Comparison of ENCODE assay signal across 20 mouse cellular contexts in genomic region chr6:57745748-57746129, GRCm38 (mm10). TPM values are rescaled to one million over a fixed set of nuclear protein-coding genes. Genes with fewer than 3 reads are reported as not detected.
DNase-seq lines count a peak whose midpoint lies in the region; ATAC-seq and TF ChIP-seq lines count a peak whose summit lies in the region.
"Had no signal": no experiment of that assay in that cellular context is flagged by ENCODE, and none has a peak within 500 bp of the region (broad histone marks: within the 10 kb centered on the region; RNA-seq: fewer than 3 reads in every experiment).

No protein-coding gene starts in this region.

- H3K4me3 ChIP-seq in heart, embryonic 11.5 days (ENCODE audit: low read depth, low read length) = no peak overlapping the region
- no peak overlapping the region for H3K4me3 ChIP-seq in stomach, embryonic 15.5 days (replicated peaks)
- no peak overlapping the region for H3K4me3 ChIP-seq in stomach, postnatal 0 days (ENCODE audit: low read depth, low read length)
- no peak overlapping the region for H3K4me3 ChIP-seq in liver, embryonic 13.5 days (replicated peaks)
- H3K4me3 ChIP-seq in left cerebral cortex, adult 2 months = no peak overlapping the region
- no peak overlapping the region for H3K4me3 ChIP-seq in forebrain, embryonic 14.5 days (ENCODE audit: low read depth, low read length)
- H3K4me3 ChIP-seq: heart, embryonic 15.5 days; hindbrain, embryonic 10.5 days; midbrain, embryonic 12.5 days had no signal

- 80% methylated on average over 2 of the region's 2 CpGs for WGBS in heart, embryonic 11.5 days (ENCODE audit: insufficient replicate concordance)
- WGBS in stomach, embryonic 15.5 days = 85% methylated on average over 2 of the region's 2 CpGs
- WGBS in stomach, postnatal 0 days = 93% methylated on average over 2 of the region's 2 CpGs
- WGBS in liver, embryonic 13.5 days (ENCODE audit: insufficient replicate concordance) = 19% methylated on average over 2 of the region's 2 CpGs
- 94% methylated on average over 2 of the region's 2 CpGs for WGBS in forebrain, embryonic 14.5 days

- no peak for TF ChIP-seq CTCF in stomach, postnatal 0 days (IDR thresholded peaks at IDR 0.05; ENCODE audit: low read depth)
- no peak for TF ChIP-seq CTCF in left cerebral cortex, adult 2 months (IDR thresholded peaks at IDR 0.05)

- intact Hi-C loops in left cerebral cortex, adult 2 months (cut with DNase I) = no loop called here
- intact Hi-C loops in gastrocnemius, postnatal 36 days (cut with DNase I) = no loop called here

- H3K4me1 ChIP-seq in heart, embryonic 11.5 days (ENCODE audit: control insufficient read depth, insufficient read depth, low read length) = no peaks in the 10 kb centered on the region; the same call in 1 of the 2 replicates
- no peaks in the 10 kb centered on the region for H3K4me1 ChIP-seq in stomach, embryonic 15.5 days
- no peaks in the 10 kb centered on the region for H3K4me1 ChIP-seq in stomach, postnatal 0 days (replicated peaks; ENCODE audit: control insufficient read depth, insufficient read depth)
- H3K4me1 ChIP-seq in liver, embryonic 13.5 days (replicated peaks) = peaks cover 58% of the 10 kb centered on the region
- H3K4me1 ChIP-seq in forebrain, embryonic 14.5 days (ENCODE audit: control insufficient read depth, insufficient read depth, low read length) = no peaks in the 10 kb centered on the region
- H3K4me1 ChIP-seq: heart, embryonic 15.5 days; hindbrain, embryonic 10.5 days; midbrain, embryonic 12.5 days had no signal

- H3K27ac ChIP-seq in heart, embryonic 11.5 days (ENCODE audit: low read depth, low read length) = peak overlapping the region; percentile 69
- H3K27ac ChIP-seq in stomach, embryonic 15.5 days = no peak overlapping the region
- H3K27ac ChIP-seq in stomach, postnatal 0 days (replicated peaks) = no peak overlapping the region
- H3K27ac ChIP-seq in liver, embryonic 13.5 days = peak overlapping the region; percentile 98
- H3K27ac ChIP-seq in left cerebral cortex, adult 2 months = no peak overlapping the region
- no peak overlapping the region for H3K27ac ChIP-seq in forebrain, embryonic 14.5 days (ENCODE audit: low read depth, low read length)
- H3K27ac ChIP-seq: heart, embryonic 15.5 days; hindbrain, embryonic 10.5 days; midbrain, embryonic 12.5 days had no signal

- no peaks in the 10 kb centered on the region for H3K9me3 ChIP-seq in heart, embryonic 11.5 days (replicated peaks; ENCODE audit: control insufficient read depth, low read length)
- no peaks in the 10 kb centered on the region for H3K9me3 ChIP-seq in stomach, embryonic 15.5 days
- no peaks in the 10 kb centered on the region for H3K9me3 ChIP-seq in stomach, postnatal 0 days (ENCODE audit: control insufficient read depth, low read length)
- no peaks in the 10 kb centered on the region for H3K9me3 ChIP-seq in liver, embryonic 13.5 days (replicated peaks)
- no peaks in the 10 kb centered on the region for H3K9me3 ChIP-seq in forebrain, embryonic 14.5 days (replicated peaks; ENCODE audit: control insufficient read depth, low read length)
- H3K9me3 ChIP-seq: heart, embryonic 15.5 days; hindbrain, embryonic 10.5 days; midbrain, embryonic 12.5 days had no signal

- no peaks in the 10 kb centered on the region for H3K27me3 ChIP-seq in heart, embryonic 11.5 days (ENCODE audit: control insufficient read depth, insufficient read depth, low read length)
- no peaks in the 10 kb centered on the region for H3K27me3 ChIP-seq in stomach, embryonic 15.5 days (replicated peaks)
- no peaks in the 10 kb centered on the region for H3K27me3 ChIP-seq in stomach, postnatal 0 days (ENCODE audit: control insufficient read depth, insufficient read depth, low read length)
- no peaks in the 10 kb centered on the region for H3K27me3 ChIP-seq in liver, embryonic 13.5 days
- no peaks in the 10 kb centered on the region for H3K27me3 ChIP-seq in forebrain, embryonic 14.5 days (replicated peaks; ENCODE audit: control insufficient read depth, insufficient read depth, low read length)
- H3K27me3 ChIP-seq: heart, embryonic 15.5 days; midbrain, embryonic 12.5 days had no signal

- H3K36me3 ChIP-seq in heart, embryonic 11.5 days (ENCODE audit: control insufficient read depth, insufficient read depth, low read length) = no peaks in the 10 kb centered on the region
- no peaks in the 10 kb centered on the region for H3K36me3 ChIP-seq in stomach, embryonic 15.5 days
- no peaks in the 10 kb centered on the region for H3K36me3 ChIP-seq in stomach, postnatal 0 days (ENCODE audit: control insufficient read depth, insufficient read depth, low read length)
- H3K36me3 ChIP-seq in liver, embryonic 13.5 days = peaks cover 9% of the 10 kb centered on the region
- no peaks in the 10 kb centered on the region for H3K36me3 ChIP-seq in forebrain, embryonic 14.5 days (ENCODE audit: control insufficient read depth, insufficient read depth, low read length)
- H3K36me3 ChIP-seq: heart, embryonic 15.5 days; hindbrain, embryonic 10.5 days; midbrain, embryonic 12.5 days had no signal

- no peak for TF ChIP-seq EP300 in stomach, postnatal 0 days (optimal IDR thresholded peaks at IDR 0.05)

- no peak for ATAC-seq in heart, embryonic 11.5 days (replicated peaks; ENCODE audit: insufficient number of reproducible peaks, low FRiP score, low TSS enrichment)
- peak; percentile 37; the same call in 1 of the 2 replicates for ATAC-seq in stomach, embryonic 15.5 days (ENCODE audit: insufficient read depth, low FRiP score, low read depth)
- ATAC-seq in stomach, postnatal 0 days (ENCODE audit: low FRiP score, low TSS enrichment) = no peak
- ATAC-seq in liver, embryonic 13.5 days (ENCODE audit: low read depth) = peak; percentile 71
- ATAC-seq in forebrain, embryonic 14.5 days = no peak
- ATAC-seq: CD4-positive, CD25-positive, alpha-beta regulatory T cell, adult 4 months had no signal

- DNase-seq in heart, adult 11 months = no peak
- no peak for DNase-seq in stomach, postnatal 0 days (ENCODE audit: low spot score)
- no peak for DNase-seq in liver, embryonic 13.5 days
- no peak for DNase-seq in left cerebral cortex, adult 2 months (ENCODE audit: extremely low spot score in 1 of 2, low spot score in 2 of 2)
- no peak for DNase-seq in gastrocnemius, postnatal 36 days
- no peak for DNase-seq in forebrain, embryonic 14.5 days (ENCODE audit: low spot score)
- DNase-seq: adrenal gland, postnatal 25 days; cerebellum, adult 11-12 months; kidney, adult 8-10 months; kidney, postnatal 36 days; lung, adult 2 months; lung, postnatal 4 days; right cerebral cortex, postnatal 4 days; thymus, postnatal 4 days had no signal

- no peak overlapping the region for H3K9ac ChIP-seq in heart, embryonic 11.5 days (ENCODE audit: low read depth, low read length)
- H3K9ac ChIP-seq in stomach, embryonic 15.5 days = no peak overlapping the region
- H3K9ac ChIP-seq in stomach, postnatal 0 days (ENCODE audit: low read length) = no peak overlapping the region
- H3K9ac ChIP-seq in liver, embryonic 13.5 days = peak overlapping the region; percentile 71
- no peak overlapping the region for H3K9ac ChIP-seq in forebrain, embryonic 14.5 days (ENCODE audit: low read length)
- H3K9ac ChIP-seq: heart, embryonic 15.5 days; midbrain, embryonic 12.5 days had no signal

- no peak overlapping the region for H3K4me2 ChIP-seq in heart, embryonic 11.5 days
- no peak overlapping the region for H3K4me2 ChIP-seq in stomach, embryonic 15.5 days
- H3K4me2 ChIP-seq in stomach, postnatal 0 days (replicated peaks; ENCODE audit: low read depth) = no peak overlapping the region
- H3K4me2 ChIP-seq in liver, embryonic 13.5 days = peak overlapping the region; percentile 55
- no peak overlapping the region for H3K4me2 ChIP-seq in forebrain, embryonic 14.5 days (ENCODE audit: low read length)
- H3K4me2 ChIP-seq: heart, embryonic 15.5 days; midbrain, embryonic 12.5 days had no signal

RNA-seq across cellular contexts. Expression of gene Lancl2, which starts 43.4 kb away (rescaled TPM):
- 21.2 TPM in 2 replicates for polyA plus RNA-seq in heart, embryonic 11.5 days (2014; fragmentation: Nextera tagmentation; extraction: Ambion mirVana)
- polyA plus RNA-seq in stomach, embryonic 15.5 days (2015; fragmentation: Nextera tagmentation; extraction: Ambion mirVana) = 19.5 and 21.6 TPM in 2 replicates
- polyA plus RNA-seq in stomach, postnatal 0 days (2015; fragmentation: Nextera tagmentation; extraction: Ambion mirVana) = 9.6 and 9.8 TPM in 2 replicates
- 14.5 and 18.6 TPM in 2 replicates for polyA plus RNA-seq in liver, embryonic 13.5 days (2015; fragmentation: Nextera tagmentation; extraction: Ambion mirVana)
- 100 to 1,000 TPM; 100 to 111 TPM for total RNA-seq in left cerebral cortex, adult 2 months (2021)
- 1 to 10 TPM; 7.3 to 9.7 TPM for total RNA-seq in gastrocnemius, postnatal 36 days (2021)
- polyA plus RNA-seq in forebrain, embryonic 14.5 days (2014; fragmentation: Nextera tagmentation; extraction: Ambion mirVana) = 71.7 and 83.9 TPM in 2 replicates

RNA-seq across cellular contexts. Expression of gene Pyurf, which starts 53.9 kb away (rescaled TPM):
- polyA plus RNA-seq in heart, embryonic 11.5 days (2014; fragmentation: Nextera tagmentation; extraction: Ambion mirVana) = 27.3 and 29.8 TPM in 2 replicates
- 18.1 and 18.2 TPM in 2 replicates for polyA plus RNA-seq in stomach, embryonic 15.5 days (2015; fragmentation: Nextera tagmentation; extraction: Ambion mirVana)
- polyA plus RNA-seq in stomach, postnatal 0 days (2015; fragmentation: Nextera tagmentation; extraction: Ambion mirVana) = 16.2 and 16.3 TPM in 2 replicates
- 7.7 and 7.9 TPM in 2 replicates for polyA plus RNA-seq in liver, embryonic 13.5 days (2015; fragmentation: Nextera tagmentation; extraction: Ambion mirVana)
- 1 to 10 TPM; 9.0 to 9.8 TPM for total RNA-seq in left cerebral cortex, adult 2 months (2021)
- total RNA-seq in gastrocnemius, postnatal 36 days (2021) = 10 to 100 TPM; 11.8 TPM
- polyA plus RNA-seq in forebrain, embryonic 14.5 days (2014; fragmentation: Nextera tagmentation; extraction: Ambion mirVana) = 11.3 and 12.2 TPM in 2 replicates

Comparison
In these comparisons a context has a peak if more than half of its experiments do, and no peak if none do; other contexts are left out.
1. ATAC-seq: peak in stomach, embryonic 15.5 days (single experiment) and liver, embryonic 13.5 days (single experiment); none in heart, embryonic 11.5 days (single experiment), stomach, postnatal 0 days (single experiment) and forebrain, embryonic 14.5 days (single experiment).
2. H3K27ac ChIP-seq: peak in heart, embryonic 11.5 days (single experiment) and liver, embryonic 13.5 days (single experiment); none in stomach, embryonic 15.5 days (single experiment), stomach, postnatal 0 days (single experiment), left cerebral cortex, adult 2 months (single experiment) and forebrain, embryonic 14.5 days (single experiment).